Mouse (Mus musculus): ENCODE results near the gene Wdr48. TPM values are rescaled to one million over a fixed set of nuclear protein-coding genes. Genes with fewer than 3 reads are reported as not detected.

The Wdr48 gene
- total and polyA plus RNA-seq, 2 experiments from 2014 or later = 48.8 to 53.0 TPM

GRCm38 (mm10) chr9:119913087-119913838, 18.6 kb downstream of the Wdr48 start:
- TF ChIP-seq CTCF (IDR thresholded peaks at IDR 0.05) = peak; percentile 60
- Histone ChIP-seq H3K4me2 (ENCODE audit: low read depth, low read length, poor library complexity, severe bottlenecking) (no peak overlapping the region), H3K36me3 (ENCODE audit: insufficient read depth, low read length) (peaks cover 82% of the 10 kb centered on the region), H3K4me3 (ENCODE audit: low read depth, low read length) (no peak overlapping the region), H3K27ac (ENCODE audit: low read depth, low read length) (no peak overlapping the region), H3K4me1 (ENCODE audit: insufficient read depth, low read length) (no peaks in the 10 kb centered on the region), H3K9ac (replicated peaks; ENCODE audit: low read length, poor library complexity, severe bottlenecking) (no peak overlapping the region), H3K9me3 (ENCODE audit: low read length) (no peaks in the 10 kb centered on the region), H3K27me3 (ENCODE audit: insufficient read depth, low read length) (no peaks in the 10 kb centered on the region)
- ATAC-seq (ENCODE audit: low FRiP score) (no peak), DNase-seq (ENCODE audit: low spot score) (no peak)
- 69% methylated on average over 13 of the region's 13 CpGs for WGBS

- peaks cover 69% of the 10 kb centered on the region for H3K36me3 ChIP-seq (ENCODE audit: insufficient read depth, low read length)
Measured at GRCm38 (mm10) chr9:119919858-119920257, 25.2 kb downstream of the Wdr48 start.

GRCm38 (mm10) chr9:119923462-119923861, 28.8 kb downstream of the Wdr48 start:
- no peak overlapping the region for H3K9ac ChIP-seq (replicated peaks; ENCODE audit: low read length, poor library complexity, severe bottlenecking)
- H3K36me3 ChIP-seq (ENCODE audit: insufficient read depth, low read length) = peaks cover 80% of the 10 kb centered on the region
- no peaks in the 10 kb centered on the region for H3K4me1 ChIP-seq (ENCODE audit: insufficient read depth, low read length)
- no peak for TF ChIP-seq CTCF (IDR thresholded peaks at IDR 0.05)
- H3K4me3 ChIP-seq (ENCODE audit: low read depth, low read length) = no peak overlapping the region
- H3K4me2 ChIP-seq (ENCODE audit: low read depth, low read length, poor library complexity, severe bottlenecking) = no peak overlapping the region
- H3K27ac ChIP-seq (ENCODE audit: low read depth, low read length) = no peak overlapping the region
- 94% methylated on average over 4 of the region's 4 CpGs for WGBS
- DNase-seq (ENCODE audit: low spot score) (no peak), ATAC-seq (ENCODE audit: low FRiP score) (no peak)
- H3K9me3 ChIP-seq (ENCODE audit: low read length) = no peaks in the 10 kb centered on the region
- no peaks in the 10 kb centered on the region for H3K27me3 ChIP-seq (ENCODE audit: insufficient read depth, low read length)

More at GRCm38 (mm10) chr9:119919858-119920257, 25.2 kb downstream of the Wdr48 start:
- 100% methylated on average over 1 of the region's 1 CpGs for WGBS
- DNase-seq (ENCODE audit: low spot score) = no peak
- H3K4me2 ChIP-seq (ENCODE audit: low read depth, low read length, poor library complexity, severe bottlenecking) = no peak overlapping the region
- TF ChIP-seq CTCF (IDR thresholded peaks at IDR 0.05) = no peak
- no peaks in the 10 kb centered on the region for H3K4me1 ChIP-seq (ENCODE audit: insufficient read depth, low read length)
- H3K4me3 ChIP-seq (ENCODE audit: low read depth, low read length) = no peak overlapping the region
- H3K9me3 ChIP-seq (ENCODE audit: low read length) = no peaks in the 10 kb centered on the region
- H3K9ac ChIP-seq (replicated peaks; ENCODE audit: low read length, poor library complexity, severe bottlenecking) = no peak overlapping the region
- no peak overlapping the region for H3K27ac ChIP-seq (ENCODE audit: low read depth, low read length)
- no peak for ATAC-seq (ENCODE audit: low FRiP score)
- H3K27me3 ChIP-seq (ENCODE audit: insufficient read depth, low read length) = no peaks in the 10 kb centered on the region

DNA sequence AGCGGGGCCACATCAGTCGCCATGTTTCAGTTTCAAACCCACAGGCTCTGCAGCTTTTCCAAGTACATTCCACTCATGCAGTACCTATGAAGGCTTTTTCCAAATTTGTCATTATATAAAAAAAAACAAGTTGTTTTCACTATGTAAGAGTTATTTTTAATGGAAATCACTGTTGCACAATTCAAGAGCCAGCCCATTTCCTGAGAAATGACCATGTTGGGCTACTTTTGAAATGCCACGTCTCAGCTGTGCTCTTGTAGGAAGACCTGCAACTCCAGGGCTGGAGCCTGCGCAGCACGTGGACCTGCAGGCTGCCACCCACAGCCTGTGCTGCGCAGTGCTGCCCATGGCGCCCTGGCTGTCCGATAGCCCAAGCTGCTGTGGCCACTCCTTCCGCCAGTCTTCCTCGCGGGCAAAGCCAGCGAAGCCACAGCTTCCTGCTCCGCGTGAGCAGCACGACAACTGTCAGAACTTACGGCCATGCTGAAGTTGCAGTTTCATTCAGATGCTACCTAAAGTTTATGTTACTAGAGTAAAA, 30.5 kb downstream of the Wdr48 start:
- H3K9ac ChIP-seq (replicated peaks; ENCODE audit: low read length, poor library complexity, severe bottlenecking) = no peak overlapping the region
- ATAC-seq (ENCODE audit: low FRiP score) = no peak
- H3K9me3 ChIP-seq (ENCODE audit: low read length) = no peaks in the 10 kb centered on the region
- H3K4me2 ChIP-seq (ENCODE audit: low read depth, low read length, poor library complexity, severe bottlenecking) = no peak overlapping the region
- no peak overlapping the region for H3K4me3 ChIP-seq (ENCODE audit: low read depth, low read length)
- DNase-seq (ENCODE audit: low spot score) = no peak
- TF ChIP-seq CTCF (IDR thresholded peaks at IDR 0.05) = no peak
- no peak overlapping the region for H3K27ac ChIP-seq (ENCODE audit: low read depth, low read length)
- H3K27me3 ChIP-seq (ENCODE audit: insufficient read depth, low read length) = no peaks in the 10 kb centered on the region
- H3K4me1 ChIP-seq (ENCODE audit: insufficient read depth, low read length) = no peaks in the 10 kb centered on the region
- 90% methylated on average over 16 of the region's 16 CpGs for WGBS
- peaks cover 81% of the 10 kb centered on the region for H3K36me3 ChIP-seq (ENCODE audit: insufficient read depth, low read length)

DNA sequence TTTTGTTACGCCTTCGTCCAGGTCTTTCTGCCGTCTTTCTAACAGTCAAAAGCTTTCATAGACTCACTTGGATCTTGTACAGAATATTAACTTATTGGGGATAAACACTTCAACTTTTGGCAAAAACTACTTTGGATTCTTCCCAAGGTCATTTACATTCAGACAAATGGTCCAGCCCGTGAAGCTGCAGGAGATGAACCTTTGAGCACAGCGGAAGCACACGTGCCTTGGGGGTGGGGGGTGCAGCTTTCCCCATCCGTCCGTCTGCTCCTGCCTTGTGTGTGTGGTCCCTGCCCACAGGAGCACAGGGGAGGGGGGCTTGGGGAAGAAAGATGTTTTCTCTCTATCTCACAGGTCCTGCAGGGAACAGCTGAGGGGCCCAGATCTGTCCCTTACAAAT, 31.1 kb downstream of the Wdr48 start:
- Histone ChIP-seq H3K4me3 (ENCODE audit: low read depth, low read length) (no peak overlapping the region), H3K9me3 (ENCODE audit: low read length) (no peaks in the 10 kb centered on the region), H3K36me3 (ENCODE audit: insufficient read depth, low read length) (peaks cover 83% of the 10 kb centered on the region), H3K4me1 (ENCODE audit: insufficient read depth, low read length) (no peaks in the 10 kb centered on the region), H3K27ac (ENCODE audit: low read depth, low read length) (no peak overlapping the region), H3K9ac (replicated peaks; ENCODE audit: low read length, poor library complexity, severe bottlenecking) (no peak overlapping the region), H3K27me3 (ENCODE audit: insufficient read depth, low read length) (no peaks in the 10 kb centered on the region), H3K4me2 (ENCODE audit: low read depth, low read length, poor library complexity, severe bottlenecking) (no peak overlapping the region)
- DNase-seq (ENCODE audit: low spot score) (no peak), ATAC-seq (ENCODE audit: low FRiP score) (no peak)
- TF ChIP-seq CTCF (IDR thresholded peaks at IDR 0.05) = no peak
- 66% methylated on average over 8 of the region's 8 CpGs for WGBS

- no peak for TF ChIP-seq CTCF (IDR thresholded peaks at IDR 0.05)
- Histone ChIP-seq H3K27ac (ENCODE audit: low read depth, low read length) (no peak overlapping the region), H3K4me2 (ENCODE audit: low read depth, low read length, poor library complexity, severe bottlenecking) (no peak overlapping the region), H3K36me3 (ENCODE audit: insufficient read depth, low read length) (peaks cover 80% of the 10 kb centered on the region), H3K9me3 (ENCODE audit: low read length) (no peaks in the 10 kb centered on the region), H3K9ac (replicated peaks; ENCODE audit: low read length, poor library complexity, severe bottlenecking) (no peak overlapping the region), H3K27me3 (ENCODE audit: insufficient read depth, low read length) (no peaks in the 10 kb centered on the region), H3K4me3 (ENCODE audit: low read depth, low read length) (no peak overlapping the region), H3K4me1 (ENCODE audit: insufficient read depth, low read length) (no peaks in the 10 kb centered on the region)
- ATAC-seq (ENCODE audit: low FRiP score) = no peak
- DNase-seq (ENCODE audit: low spot score) = no peak
- 85% methylated on average over 5 of the region's 5 CpGs for WGBS
Measured at GRCm38 (mm10) chr9:119926497-119926896, 31.8 kb downstream of the Wdr48 start.
